Mouse (Mus musculus) erythroblast, embryonic 14.5 days (primary cell): ENCODE results near the gene Mmp24.

Experiments
- GATA1 ChIP-seq: IDR thresholded peaks from 2 replicates; pipeline ENCODE4 v1.6.1; 2012; ENCODE audit warnings: low read length, inconsistent platforms, mixed read lengths
- TAL1 ChIP-seq: IDR thresholded peaks from 3 replicates; pipeline ENCODE4 v1.6.1; 2012; ENCODE audit warnings: low read length, inconsistent platforms, mixed read lengths

DNA sequence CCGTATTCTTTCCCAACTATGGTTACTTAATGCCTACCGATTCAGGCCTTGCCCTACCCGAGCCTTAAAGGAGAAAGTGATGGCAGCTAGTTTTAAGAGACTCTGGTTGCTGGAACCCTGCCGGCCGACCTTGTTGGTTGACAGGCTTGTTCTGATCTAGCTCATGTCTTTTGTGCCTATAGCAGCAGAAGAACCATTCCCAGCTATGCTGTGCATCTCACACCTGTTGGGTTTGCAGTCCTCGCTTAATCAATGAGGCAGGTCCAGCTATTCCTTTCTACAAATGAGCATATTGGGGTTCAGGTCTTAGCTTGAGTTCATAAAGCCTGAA lies 30.7 kb downstream of the Mmp24 start:
- TF ChIP-seq GATA1 (no peak), TAL1 (no peak)
